Mouse (Mus musculus) thymus, postnatal 4 days (tissue): ENCODE data around the gene Oxnad1.
A peak's percentile ranks its signal among the peaks of the same experiment; 100 is the strongest.
"Not testable (repeated sequence)": the region's sequence is repeated elsewhere in the genome, so short reads cannot be mapped to it uniquely, and the experiment has no call there.

Source experiments
- DNase-seq: peaks from one replicate; pipeline ENCODE4 v3.0.0; 2021

The Oxnad1 gene

GRCm38 (mm10) chr14:32091704-32092103, 6.5 kb downstream of the Oxnad1 start:
- DNase-seq, result no peak

GRCm38 (mm10) chr14:32093018-32093417, 7.8 kb downstream of the Oxnad1 start:
- DNase-seq, result no peak

GRCm38 (mm10) chr14:32093500-32094117, 8.4 kb downstream of the Oxnad1 start:
- DNase-seq, result no peak

GRCm38 (mm10) chr14:32095646-32096045, 10.5 kb downstream of the Oxnad1 start:
- DNase-seq, result no peak

- DNase-seq, result no peak
Measured at GRCm38 (mm10) chr14:32096740-32097139, 11.6 kb downstream of the Oxnad1 start.

GRCm38 (mm10) chr14:32097691-32098090, 12.5 kb downstream of the Oxnad1 start:
- no peak for DNase-seq

- no peak for DNase-seq
Measured at GRCm38 (mm10) chr14:32098951-32099350, 13.8 kb downstream of the Oxnad1 start.

- no peak for DNase-seq
Measured at GRCm38 (mm10) chr14:32103556-32103955, 18.4 kb downstream of the Oxnad1 start.

GRCm38 (mm10) chr14:32105663-32106062, 20.5 kb downstream of the Oxnad1 start:
- no peak for DNase-seq

- no peak for DNase-seq
Measured at GRCm38 (mm10) chr14:32106911-32107310, 21.7 kb downstream of the Oxnad1 start.

- DNase-seq, result not testable (repeated sequence)
Measured at GRCm38 (mm10) chr14:32112124-32112523, 26.9 kb downstream of the Oxnad1 start.

- DNase-seq, result no peak
Measured at GRCm38 (mm10) chr14:32120940-32121919, 36.1 kb downstream of the Oxnad1 start.

- peak; percentile 52 for DNase-seq
Measured at GRCm38 (mm10) chr14:32121920-32122315, 36.7 kb downstream of the Oxnad1 start.

- no peak for DNase-seq
Measured at GRCm38 (mm10) chr14:32124261-32124660, 39.1 kb downstream of the Oxnad1 start.

GRCm38 (mm10) chr14:32125256-32125655, 40.1 kb downstream of the Oxnad1 start:
- DNase-seq, result not testable (repeated sequence)

- no peak for DNase-seq
Measured at GRCm38 (mm10) chr14:32128409-32128808, 43.2 kb downstream of the Oxnad1 start.

- DNase-seq, result no peak
Measured at GRCm38 (mm10) chr14:32131836-32132235, 46.7 kb downstream of the Oxnad1 start.

GRCm38 (mm10) chr14:32134293-32134692, 49.1 kb downstream of the Oxnad1 start:
- no peak for DNase-seq

GRCm38 (mm10) chr14:32136467-32136866, 51.3 kb downstream of the Oxnad1 start:
- DNase-seq, result not testable (repeated sequence)

- no peak for DNase-seq
Measured at GRCm38 (mm10) chr14:32140359-32140965, 55.3 kb downstream of the Oxnad1 start.

- no peak for DNase-seq
Measured at GRCm38 (mm10) chr14:32141723-32142122, 56.5 kb downstream of the Oxnad1 start, which contains the start of gene Msmb. Msmb (plus strand) TSS chr14:32142023.

GRCm38 (mm10) chr14:32144734-32145133, 59.6 kb downstream of the Oxnad1 start:
- no peak for DNase-seq

GRCm38 (mm10) chr14:32145401-32145800, 60.2 kb downstream of the Oxnad1 start:
- DNase-seq, result no peak
